Mouse (Mus musculus) C2C12 (cell line): Measurements from ENCODE around the gene Lyrm7. TPM values are rescaled to one million over a fixed set of nuclear protein-coding genes. Genes with fewer than 3 reads are reported as not detected.

ENCODE experiments used
- H3K27me3 ChIP-seq: one replicate; pipeline ENCODE4 v1.6.1; 2011; ENCODE audit not compliant: control insufficient read depth, insufficient read depth, insufficient read length
- H3K36me3 ChIP-seq: one replicate; pipeline ENCODE4 v1.6.1; 2011; ENCODE audit not compliant: control insufficient read depth, insufficient read depth
- H3K4me3 ChIP-seq: one replicate; pipeline ENCODE4 v1.5.1; 2011; ENCODE audit warnings: mild to moderate bottlenecking, control low read depth; ENCODE audit not compliant: poor library complexity, insufficient read depth, severe bottlenecking
- H3K79me2 ChIP-seq: one replicate; pipeline ENCODE4 v1.6.1; 2011; ENCODE audit not compliant: control insufficient read depth, insufficient read depth
- H3K79me3 ChIP-seq: one replicate; pipeline ENCODE4 v1.6.1; 2011; ENCODE audit warnings: low read depth, control low read depth
- H3ac ChIP-seq: one replicate; pipeline ENCODE3; 2011; ENCODE audit warnings: low read depth; ENCODE audit not compliant: control insufficient read depth, insufficient read length
- CEBPB ChIP-seq: IDR thresholded peaks from one replicate; pipeline ENCODE4 v1.6.1; 2011; ENCODE audit warnings: low read depth, mild to moderate bottlenecking, control low read depth, moderate library complexity
- CTCF ChIP-seq: IDR thresholded peaks from one replicate; pipeline ENCODE4 v1.5.1; 2011; ENCODE audit not compliant: control insufficient read depth, insufficient read depth, insufficient read length
- FOSL1 ChIP-seq: IDR thresholded peaks from one replicate; pipeline ENCODE4 v1.8.0; 2011; ENCODE audit warnings: mild to moderate bottlenecking, low read length; ENCODE audit not compliant: poor library complexity, insufficient read depth, severe bottlenecking
- MAX ChIP-seq: IDR thresholded peaks from one replicate; pipeline ENCODE4 v1.6.1; 2011; ENCODE audit warnings: mild to moderate bottlenecking, control low read depth
- MYOD1 ChIP-seq: IDR thresholded peaks from one replicate; pipeline ENCODE4 v1.6.1; 2011; ENCODE audit warnings: low read depth; ENCODE audit not compliant: control insufficient read depth, insufficient read length
- MYOG ChIP-seq: IDR thresholded peaks from one replicate; pipeline ENCODE4 v1.6.1; 2011; ENCODE audit not compliant: control insufficient read depth, insufficient read length; ENCODE audit errors: extremely low read depth
- USF1 ChIP-seq: IDR thresholded peaks from one replicate; pipeline ENCODE4 v1.6.1; 2011; ENCODE audit warnings: low read depth, mild to moderate bottlenecking, control low read depth, moderate library complexity
- polyA plus RNA-seq: library from polyadenylated mRNA; unstranded; fragments of >200 nt; fragmentation: generic; extraction: Trizol; gene quantifications from one replicate; pipeline ENCODE4 v1.2.1, GENCODE M21; 2012; ENCODE audit warnings: missing spikeins

Lyrm7 gene
- polyA plus RNA-seq, 1 experiment = 0.25 TPM

- H3K36me3 ChIP-seq = peaks cover 51% of the 10 kb centered on the region
- H3K79me3 ChIP-seq = peaks cover 32% of the 10 kb centered on the region
- peaks cover 44% of the 10 kb centered on the region for H3K79me2 ChIP-seq
- H3K27me3 ChIP-seq = no peaks in the 10 kb centered on the region
- no peak overlapping the region for H3ac ChIP-seq
- no peak overlapping the region for H3K4me3 ChIP-seq
- TF ChIP-seq CEBPB (no peak), USF1 (no peak), MYOG (no peak), CTCF (no peak), MYOD1 (no peak), FOSL1 (no peak)
These were observed 7.3 kb upstream of the Lyrm7 start for GRCm38 (mm10) chr11:54867903-54868434.

- peaks cover 42% of the 10 kb centered on the region for H3K36me3 ChIP-seq
- H3K4me3 ChIP-seq = peak overlapping the region; percentile 84
- H3ac ChIP-seq = peak overlapping the region; percentile 99
- H3K79me2 ChIP-seq = peaks cover 44% of the 10 kb centered on the region
- TF ChIP-seq MAX = no peak
- no peak for TF ChIP-seq MYOG
- no peak for TF ChIP-seq CTCF
- no peak for TF ChIP-seq USF1
- no peak for TF ChIP-seq FOSL1
- TF ChIP-seq CEBPB = no peak
- no peak for TF ChIP-seq MYOD1
- peaks cover 32% of the 10 kb centered on the region for H3K79me3 ChIP-seq
- no peaks in the 10 kb centered on the region for H3K27me3 ChIP-seq
These were observed 6.3 kb upstream of the Lyrm7 start for GRCm38 (mm10) chr11:54867049-54867385.

- Histone ChIP-seq H3ac (peak within 1 kb of the TSS; percentile 99), H3K36me3 (peaks cover 35% of the 10 kb centered on the region), H3K79me3 (peaks cover 32% of the 10 kb centered on the region), H3K4me3 (peak within 1 kb of the TSS; percentile 84), H3K27me3 (no peaks in the 10 kb centered on the region), H3K79me2 (peaks cover 44% of the 10 kb centered on the region)
- TF ChIP-seq USF1 (no peak), CEBPB (no peak), FOSL1 (no peak), CTCF (peak; percentile 19), MAX (peak; percentile 91), MYOD1 (no peak), MYOG (no peak)
These were observed 5.7 kb upstream of the Lyrm7 start, which contains the start of gene Hint1 for GRCm38 (mm10) chr11:54866119-54867048. TSS of gene Hint1 (plus strand) at chr11:54866383.

GRCm38 (mm10) chr11:54865330-54866085, 4.8 kb upstream of the Lyrm7 start:
- H3K79me3 ChIP-seq = peaks cover 32% of the 10 kb centered on the region
- H3K36me3 ChIP-seq = peaks cover 27% of the 10 kb centered on the region
- peaks cover 39% of the 10 kb centered on the region for H3K79me2 ChIP-seq
- H3ac ChIP-seq = peak overlapping the region; percentile 58
- TF ChIP-seq FOSL1 (no peak), CTCF (no peak), MAX (no peak), MYOG (no peak), CEBPB (no peak), MYOD1 (no peak), USF1 (no peak)
- peak overlapping the region; percentile 84 for H3K4me3 ChIP-seq
- H3K27me3 ChIP-seq = no peaks in the 10 kb centered on the region

GRCm38 (mm10) chr11:54862621-54863520, 2.2 kb upstream of the Lyrm7 start:
- Histone ChIP-seq H3K27me3 (no peaks in the 10 kb centered on the region), H3K79me3 (peaks cover 12% of the 10 kb centered on the region), H3K79me2 (peaks cover 17% of the 10 kb centered on the region), H3ac (no peak overlapping the region), H3K36me3 (peaks cover 5% of the 10 kb centered on the region), H3K4me3 (no peak overlapping the region)
- TF ChIP-seq MAX (no peak), CTCF (peak; percentile 65), USF1 (peak; percentile 36)
